ENCODE assay signal across 17 mouse cellular contexts in genomic region chr12:69689094-69689493, GRCm38 (mm10).
"Had no signal": no experiment of that assay in that cellular context is flagged by ENCODE, and none has a peak within 500 bp of the region (broad histone marks: within the 10 kb centered on the region; RNA-seq: fewer than 3 reads in every experiment).

No protein-coding gene starts in this region.

- H3K36me3 ChIP-seq: neural tube, embryonic 12.5 days; stomach, embryonic 15.5 days had no signal

- H3K9ac ChIP-seq: liver, embryonic 12.5 days; liver, embryonic 15.5 days; midbrain, embryonic 13.5 days; neural tube, embryonic 12.5 days; stomach, embryonic 15.5 days had no signal

- H3K4me2 ChIP-seq: liver, embryonic 12.5 days; liver, embryonic 15.5 days; midbrain, embryonic 13.5 days; neural tube, embryonic 12.5 days; stomach, embryonic 15.5 days had no signal

- H3K27ac ChIP-seq: kidney, postnatal 0 days; layer of hippocampus, adult 2 months; liver, embryonic 12.5 days; liver, embryonic 15.5 days; midbrain, embryonic 10.5 days; midbrain, embryonic 13.5 days; neural tube, embryonic 12.5 days had no signal

- H3K4me1 ChIP-seq: liver, embryonic 12.5 days; midbrain, embryonic 10.5 days; midbrain, embryonic 13.5 days; neural tube, embryonic 12.5 days; stomach, embryonic 15.5 days had no signal

- H3K9me3 ChIP-seq: liver, embryonic 12.5 days; liver, embryonic 15.5 days; midbrain, embryonic 10.5 days; midbrain, embryonic 13.5 days; neural tube, embryonic 12.5 days; stomach, embryonic 15.5 days had no signal

- DNase-seq: kidney, adult 2 months; layer of hippocampus, adult 9-11 months; liver; lung, adult 2 months; right cerebral cortex, postnatal 25 days; spleen, adult 18-20 months; thymus, postnatal 25 days had no signal

- H3K27me3 ChIP-seq: liver, embryonic 12.5 days; liver, embryonic 15.5 days; megakaryocyte, embryonic 14.5 days; midbrain, embryonic 13.5 days; neural tube, embryonic 12.5 days; stomach, embryonic 15.5 days had no signal

- ATAC-seq: liver, embryonic 12.5 days; midbrain, embryonic 13.5 days; midbrain, embryonic 16.5 days had no signal

- H3K4me3 ChIP-seq: layer of hippocampus, adult 2 months; liver, embryonic 12.5 days; liver, embryonic 15.5 days; megakaryocyte, embryonic 14.5 days; midbrain, embryonic 10.5 days; midbrain, embryonic 13.5 days; neural tube, embryonic 12.5 days; stomach, embryonic 15.5 days had no signal
